Mouse (Mus musculus) olfactory bulb, adult 2 months (tissue): Measurements from ENCODE around the gene Pik3cg.

Experiments
- CTCF ChIP-seq: fragments of 200-500 bp; IDR thresholded peaks from 2 replicates; pipeline ENCODE4 v1.5.1; 2012; ENCODE audit warnings: low read depth, mild to moderate bottlenecking, low read length, moderate library complexity; ENCODE audit not compliant: insufficient read depth
- POLR2A ChIP-seq: fragments of 200-500 bp; IDR thresholded peaks from 2 replicates; pipeline ENCODE4 v1.6.1; 2012; ENCODE audit warnings: mild to moderate bottlenecking, low read depth, low read length, moderate library complexity; ENCODE audit not compliant: insufficient read depth

- no peak for TF ChIP-seq POLR2A
- no peak for TF ChIP-seq CTCF
These were observed 81.3 kb downstream of the Pik3cg start for GRCm38 (mm10) chr12:32127158-32127557.
